Mouse (Mus musculus) kidney, adult 2 months (tissue): ENCODE data around the gene Lysmd1.

Experiments
- CTCF ChIP-seq: fragments of 200-500 bp; conservative IDR thresholded peaks from 2 replicates; pipeline ENCODE4 v1.5.1; 2011; ENCODE audit warnings: low read depth, mild to moderate bottlenecking, control low read depth, low read length, moderate library complexity, mixed read lengths; ENCODE audit not compliant: insufficient read depth, insufficient read length
- POLR2A ChIP-seq: fragments of 200-500 bp; IDR thresholded peaks from one replicate; pipeline ENCODE4 v1.6.1; 2011; ENCODE audit warnings: low read depth, low read length, control low read depth

DNA sequence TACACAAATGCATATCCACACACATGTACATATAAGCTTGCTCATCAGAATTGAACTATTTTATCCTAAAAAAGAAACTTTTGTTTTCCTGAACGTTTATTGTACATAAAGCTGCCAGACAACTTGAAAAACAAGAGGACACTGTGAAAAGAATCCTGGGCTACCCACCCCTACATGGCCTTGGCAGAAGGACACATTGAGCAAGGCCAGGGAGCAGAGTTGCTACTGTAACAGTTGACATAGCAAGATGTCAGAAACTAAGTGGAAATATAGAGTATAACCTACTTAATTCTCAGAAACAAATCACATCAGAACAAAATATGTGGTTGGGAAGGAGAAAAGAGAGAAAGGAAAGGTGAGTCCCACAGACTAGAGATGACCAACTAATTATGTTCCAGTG is 48.0 kb downstream of the Lysmd1 start:
- TF ChIP-seq CTCF (no peak), POLR2A (no peak)
